Mouse (Mus musculus) ES-Bruce4 (cell line): ENCODE data around the gene Gnaq. TPM values are rescaled to one million over a fixed set of nuclear protein-coding genes. Genes with fewer than 3 reads are reported as not detected.

ENCODE experiments used
- H3K27ac ChIP-seq: 2 replicates; pipeline ENCODE4 v1.5.1; 2012; ENCODE audit warnings: low read length, inconsistent platforms; ENCODE audit not compliant: insufficient read depth
- H3K27me3 ChIP-seq: 2 replicates; pipeline ENCODE4 v1.6.1; 2012; ENCODE audit warnings: mild to moderate bottlenecking, low read length, inconsistent platforms; ENCODE audit not compliant: control insufficient read depth, poor library complexity, insufficient read depth, severe bottlenecking
- H3K36me3 ChIP-seq: 2 replicates; pipeline ENCODE4 v1.6.1; 2012; ENCODE audit warnings: inconsistent platforms, mild to moderate bottlenecking, low read length, moderate library complexity; ENCODE audit not compliant: control insufficient read depth, poor library complexity, insufficient read depth, severe bottlenecking
- H3K4me1 ChIP-seq: one replicate; pipeline ENCODE4 v1.8.1; 2011; ENCODE audit warnings: low read length; ENCODE audit not compliant: control insufficient read depth, insufficient read depth
- H3K4me3 ChIP-seq: 2 replicates; pipeline ENCODE4 v1.5.1; 2011; ENCODE audit warnings: low read depth, mild to moderate bottlenecking, low read length
- H3K9ac ChIP-seq: 2 replicates; pipeline ENCODE4 v1.6.1; 2012; ENCODE audit warnings: low read depth, mild to moderate bottlenecking, inconsistent platforms; ENCODE audit not compliant: poor library complexity, severe bottlenecking
- H3K9me3 ChIP-seq: replicated peaks from 2 replicates; pipeline ENCODE4 v1.6.1; 2012; ENCODE audit warnings: mild to moderate bottlenecking, low read length, inconsistent platforms; ENCODE audit not compliant: control insufficient read depth, poor library complexity, insufficient read depth, severe bottlenecking
- CTCF ChIP-seq: IDR thresholded peaks from one replicate; pipeline ENCODE4 v1.8.1; 2011; ENCODE audit warnings: low read depth, low read length
- EP300 ChIP-seq: IDR thresholded peaks from 2 replicates; pipeline ENCODE4 v1.6.1; 2011; ENCODE audit warnings: low read depth, low read length; ENCODE audit not compliant: insufficient read depth
- POLR2A ChIP-seq: IDR thresholded peaks from one replicate; pipeline ENCODE4 v1.8.1; 2011; ENCODE audit warnings: low read length; ENCODE audit not compliant: insufficient read depth
- polyA plus RNA-seq: library from polyadenylated mRNA; stranded (reverse); fragments of >200 nt; gene quantifications from 2 replicates; pipeline ENCODE4 v1.2.4, GENCODE M21; 2011; ENCODE audit warnings: low read depth; ENCODE audit not compliant: missing spikeins, insufficient read depth, insufficient read length

The Gnaq gene
- polyA plus RNA-seq, 1 experiment, result 37.7 TPM

- Histone ChIP-seq H3K9ac (no peak overlapping the region), H3K27me3 (no peaks in the 10 kb centered on the region), H3K9me3 (no peaks in the 10 kb centered on the region), H3K36me3 (no peaks in the 10 kb centered on the region), H3K4me1 (no peaks in the 10 kb centered on the region), H3K4me3 (no peak overlapping the region), H3K27ac (no peak overlapping the region)
- TF ChIP-seq CTCF (no peak), POLR2A (no peak), EP300 (no peak)
These were observed 275.1 kb downstream of the Gnaq start for GRCm38 (mm10) chr19:16407727-16408126.

- no peak overlapping the region for H3K9ac ChIP-seq
- H3K4me3 ChIP-seq, result no peak overlapping the region
- no peaks in the 10 kb centered on the region for H3K27me3 ChIP-seq
- H3K9me3 ChIP-seq, result no peaks in the 10 kb centered on the region
- H3K36me3 ChIP-seq, result no peaks in the 10 kb centered on the region
- H3K4me1 ChIP-seq, result no peaks in the 10 kb centered on the region
- no peak overlapping the region for H3K27ac ChIP-seq
- TF ChIP-seq EP300 (no peak), POLR2A (no peak), CTCF (no peak)
These were observed 278.7 kb downstream of the Gnaq start for GRCm38 (mm10) chr19:16411302-16411701.

DNA sequence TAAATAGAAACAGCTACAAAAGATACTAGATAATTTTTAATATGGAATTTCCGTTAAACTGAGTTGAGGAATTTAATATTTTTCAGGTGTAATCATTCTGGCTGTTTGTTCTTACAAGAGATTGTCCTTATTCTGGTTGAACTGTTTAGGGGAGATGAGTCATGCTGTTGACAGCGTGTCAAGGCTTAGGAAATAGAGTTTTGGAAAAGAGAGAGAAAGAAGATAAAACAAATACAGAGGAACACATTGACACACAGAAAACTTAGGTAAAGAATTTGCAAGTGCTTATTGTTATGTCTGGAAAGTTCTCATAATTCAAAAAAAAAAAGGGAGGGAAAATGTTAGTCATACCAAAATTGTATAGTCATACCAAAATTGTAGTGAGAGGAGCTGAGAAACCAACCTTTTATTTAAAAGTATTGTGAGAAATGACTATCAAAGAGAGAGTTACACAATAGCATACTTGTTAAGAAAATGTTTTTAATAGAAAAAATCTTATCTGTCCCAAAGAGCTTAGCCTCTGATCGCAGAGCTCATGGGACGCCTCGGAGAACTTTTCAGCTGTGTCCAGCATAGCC, 285.5 kb downstream of the Gnaq start:
- Histone ChIP-seq H3K9ac (no peak overlapping the region), H3K4me1 (no peaks in the 10 kb centered on the region), H3K27me3 (no peaks in the 10 kb centered on the region), H3K36me3 (no peaks in the 10 kb centered on the region), H3K4me3 (no peak overlapping the region), H3K27ac (no peak overlapping the region), H3K9me3 (no peaks in the 10 kb centered on the region)
- TF ChIP-seq POLR2A (no peak), EP300 (no peak), CTCF (no peak)

GRCm38 (mm10) chr19:16425596-16425995, 293.0 kb downstream of the Gnaq start:
- TF ChIP-seq EP300 (no peak), CTCF (no peak), POLR2A (no peak)
- H3K27ac ChIP-seq, result no peak overlapping the region
- H3K36me3 ChIP-seq, result no peaks in the 10 kb centered on the region
- no peak overlapping the region for H3K9ac ChIP-seq
- H3K27me3 ChIP-seq, result no peaks in the 10 kb centered on the region
- no peaks in the 10 kb centered on the region for H3K4me1 ChIP-seq
- no peak overlapping the region for H3K4me3 ChIP-seq
- peaks cover 7% of the 10 kb centered on the region for H3K9me3 ChIP-seq

- no peak overlapping the region for H3K4me3 ChIP-seq
- no peak overlapping the region for H3K27ac ChIP-seq
- H3K27me3 ChIP-seq, result no peaks in the 10 kb centered on the region
- TF ChIP-seq POLR2A, result no peak
- TF ChIP-seq EP300, result no peak
- no peak for TF ChIP-seq CTCF
- no peaks in the 10 kb centered on the region for H3K36me3 ChIP-seq
- no peak overlapping the region for H3K9ac ChIP-seq
- no peaks in the 10 kb centered on the region for H3K4me1 ChIP-seq
- H3K9me3 ChIP-seq, result peaks cover 7% of the 10 kb centered on the region
These were observed 298.7 kb downstream of the Gnaq start for GRCm38 (mm10) chr19:16431368-16431767.

DNA sequence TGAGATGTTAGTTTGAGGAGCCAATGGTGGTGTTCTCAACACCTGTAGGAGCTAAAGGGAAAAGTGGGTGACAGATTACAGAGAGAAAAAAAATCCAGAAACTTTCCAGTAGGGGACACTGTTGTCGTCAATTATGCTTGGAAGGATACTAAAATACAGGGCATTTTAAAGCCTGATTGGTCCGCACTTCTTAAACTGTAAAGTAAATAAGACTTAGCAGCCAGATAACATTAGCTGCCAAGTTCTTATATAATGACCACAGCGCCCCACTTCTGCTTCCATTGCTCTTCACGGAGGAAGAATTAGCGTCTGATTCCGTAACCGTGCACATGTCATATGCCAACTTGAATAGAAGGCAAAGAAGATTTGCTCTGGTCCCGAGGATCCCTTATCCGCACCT, 302.2 kb downstream of the Gnaq start:
- Histone ChIP-seq H3K27me3 (no peaks in the 10 kb centered on the region), H3K9me3 (no peaks in the 10 kb centered on the region), H3K4me3 (no peak overlapping the region), H3K27ac (no peak overlapping the region), H3K4me1 (peaks cover 6% of the 10 kb centered on the region), H3K36me3 (no peaks in the 10 kb centered on the region), H3K9ac (no peak overlapping the region)
- TF ChIP-seq CTCF (peak; percentile 1), POLR2A (no peak), EP300 (no peak)
